Mouse (Mus musculus) bone marrow, adult 2 months (tissue): ENCODE measurements at regions not wholly inside any gene's neighbourhood (a gene's known extent, or its start where the extent isn't known, plus 50 kb on each side); places are given as distances from the start of the nearest gene placed in this dataset.

ENCODE experiments used
- H3K27ac ChIP-seq: fragments of 200-500 bp; 2 replicates; pipeline ENCODE4 v1.5.1; 2012; ENCODE audit warnings: low read depth, mild to moderate bottlenecking, control low read depth, inconsistent platforms, low read length; ENCODE audit not compliant: control insufficient read depth, poor library complexity, insufficient read depth
- H3K4me1 ChIP-seq: fragments of 200-500 bp; 2 replicates; pipeline ENCODE4 v1.6.1; 2011; ENCODE audit warnings: low read length; ENCODE audit not compliant: control insufficient read depth, insufficient read depth
- H3K4me3 ChIP-seq: fragments of 200-500 bp; replicated peaks from 2 replicates; pipeline ENCODE3; 2011; ENCODE audit warnings: mild to moderate bottlenecking, low read depth, low read length, control low read depth; ENCODE audit not compliant: control insufficient read depth
- CTCF ChIP-seq: fragments of 200-500 bp; IDR thresholded peaks from 2 replicates; pipeline ENCODE4 v1.5.1; 2011; ENCODE audit warnings: low read length, control low read depth; ENCODE audit not compliant: control insufficient read depth, insufficient read depth
- POLR2A ChIP-seq: fragments of 200-500 bp; IDR thresholded peaks from 2 replicates; pipeline ENCODE4 v1.6.1; 2011; ENCODE audit warnings: low read depth, mild to moderate bottlenecking, control low read depth, low read length, borderline replicate concordance; ENCODE audit not compliant: control insufficient read depth
- WGBS: fragments of 180-500 bp; shearing (Covaris S2); methylation state at CpG from one replicate; pipeline ENCODE4 v1.1.7; 2018; 5-methylcytosine and 5-hydroxymethylcytosine counted together

GRCm38 (mm10) chr14:61885241-61886015, 278.2 kb downstream of the Kcnrg start:
- Histone ChIP-seq H3K27ac (no peak overlapping the region), H3K4me3 (no peak overlapping the region), H3K4me1 (no peaks in the 10 kb centered on the region)
- 80% methylated on average over 6 of the region's 6 CpGs for WGBS
- no peak for TF ChIP-seq POLR2A
- TF ChIP-seq CTCF, result no peak

DNA sequence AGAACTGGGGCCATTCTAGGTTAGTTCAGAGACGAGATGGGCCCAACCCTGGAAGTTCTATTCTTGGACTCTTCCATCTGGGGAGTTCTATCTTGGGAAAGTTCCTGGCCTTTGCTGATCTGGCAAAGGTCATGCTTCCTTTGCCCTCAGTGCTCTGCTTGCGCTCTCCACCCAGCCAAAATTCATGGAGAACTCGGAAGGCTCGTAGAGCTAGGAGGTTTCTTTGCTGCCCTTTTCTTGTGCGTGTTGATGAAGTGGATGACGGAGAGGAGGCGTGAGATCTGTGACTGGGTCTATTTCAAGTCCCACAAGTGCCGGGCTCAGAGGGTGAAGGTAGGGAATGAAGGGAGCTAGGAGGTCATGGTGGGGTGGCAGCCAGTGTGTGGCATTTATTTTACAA, 282.4 kb downstream of the Kcnrg start:
- Histone ChIP-seq H3K4me1 (no peaks in the 10 kb centered on the region; the same call in 1 of the 2 replicates), H3K4me3 (no peak overlapping the region), H3K27ac (no peak overlapping the region)
- no peak for TF ChIP-seq CTCF
- TF ChIP-seq POLR2A, result no peak
- 88% methylated on average over 8 of the region's 8 CpGs for WGBS

DNA sequence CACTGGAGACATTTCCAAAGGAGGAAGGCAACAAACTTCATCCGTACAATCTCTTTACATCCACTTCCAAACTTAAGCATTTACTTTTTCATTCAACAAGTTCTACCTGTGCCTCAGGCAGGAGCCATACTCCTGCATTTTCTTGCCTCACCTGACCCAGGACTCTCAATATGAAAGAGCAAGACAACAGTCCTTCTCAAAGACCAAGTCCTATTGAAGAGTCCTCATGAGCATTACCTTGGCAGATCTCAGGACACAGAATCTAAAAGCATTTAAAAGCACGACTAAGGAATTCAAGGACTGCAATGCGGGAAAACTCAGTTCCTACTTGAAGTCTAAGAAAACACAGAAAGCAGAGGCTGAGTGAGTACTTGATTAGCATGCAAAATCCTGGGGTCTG, 286.5 kb downstream of the Kcnrg start:
- WGBS, result 81% methylated on average over 3 of the region's 3 CpGs
- Histone ChIP-seq H3K4me1 (no peaks in the 10 kb centered on the region; the same call in 1 of the 2 replicates), H3K27ac (no peak overlapping the region), H3K4me3 (no peak overlapping the region)
- TF ChIP-seq POLR2A (no peak), CTCF (no peak)

GRCm38 (mm10) chr14:61896879-61897278, 289.6 kb downstream of the Kcnrg start:
- TF ChIP-seq POLR2A, result no peak
- TF ChIP-seq CTCF, result no peak
- WGBS, result 83% methylated on average over 5 of the region's 5 CpGs
- H3K27ac ChIP-seq, result no peak overlapping the region
- H3K4me3 ChIP-seq, result no peak overlapping the region
- H3K4me1 ChIP-seq, result no peaks in the 10 kb centered on the region; the same call in 1 of the 2 replicates

GRCm38 (mm10) chr14:61898664-61899063, 291.4 kb downstream of the Kcnrg start:
- TF ChIP-seq POLR2A (no peak), CTCF (no peak)
- WGBS, result 85% methylated on average over 10 of the region's 10 CpGs
- H3K4me1 ChIP-seq, result no peaks in the 10 kb centered on the region; the same call in 1 of the 2 replicates
- H3K27ac ChIP-seq, result no peak overlapping the region
- H3K4me3 ChIP-seq, result no peak overlapping the region

DNA sequence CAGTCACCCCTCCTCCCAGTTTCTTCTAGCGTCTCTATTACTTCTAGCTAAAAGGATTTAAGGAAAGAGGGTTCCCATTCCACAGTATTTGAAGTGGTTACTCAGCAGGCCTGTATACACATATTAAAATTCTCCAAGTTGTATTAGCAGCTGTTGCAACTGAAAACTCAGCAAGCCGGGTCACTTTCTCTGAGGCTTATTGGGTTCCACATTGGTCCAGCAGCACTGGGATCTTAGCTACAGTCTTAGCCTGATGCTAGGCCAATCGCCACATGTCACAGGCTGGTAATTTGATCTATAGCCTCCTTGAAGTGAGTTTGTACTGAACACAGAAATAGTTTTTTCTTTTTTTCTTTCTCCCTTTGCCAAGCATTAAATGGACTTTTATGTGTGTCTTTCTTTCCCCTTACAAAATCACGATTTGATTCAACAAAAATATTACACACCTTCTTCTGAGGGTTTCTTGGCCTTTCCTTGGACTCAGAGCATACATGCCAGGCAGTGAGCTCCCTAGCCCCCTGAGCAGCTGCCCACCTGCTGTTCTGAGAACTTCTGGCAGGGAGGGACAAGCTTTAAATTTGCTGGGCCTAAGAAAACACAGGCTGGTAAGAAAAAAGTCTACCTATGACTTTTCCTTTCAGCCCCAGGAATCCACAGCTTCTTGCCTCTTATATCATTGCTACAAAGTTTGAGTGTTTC, 297.3 kb downstream of the Kcnrg start:
- no peak overlapping the region for H3K27ac ChIP-seq
- 81% methylated on average over 4 of the region's 4 CpGs for WGBS
- H3K4me1 ChIP-seq, result peaks cover 1% of the 10 kb centered on the region; the same call in 1 of the 2 replicates
- H3K4me3 ChIP-seq, result no peak overlapping the region
- TF ChIP-seq CTCF, result no peak
- TF ChIP-seq POLR2A, result no peak

GRCm38 (mm10) chr14:61918113-61918512, 310.9 kb downstream of the Kcnrg start:
- Histone ChIP-seq H3K4me1 (no peaks in the 10 kb centered on the region; the same call in 1 of the 2 replicates), H3K27ac (no peak overlapping the region), H3K4me3 (no peak overlapping the region)
- TF ChIP-seq CTCF (no peak), POLR2A (no peak)

- Histone ChIP-seq H3K4me1 (no peaks in the 10 kb centered on the region), H3K4me3 (no peak overlapping the region), H3K27ac (no peak overlapping the region)
- TF ChIP-seq POLR2A, result no peak
- TF ChIP-seq CTCF, result no peak
- 87% methylated on average over 8 of the region's 8 CpGs for WGBS
Observed at GRCm38 (mm10) chr14:61931811-61932210, 324.6 kb downstream of the Kcnrg start.
